Mouse (Mus musculus) heart, postnatal 0 days (tissue): ENCODE data around the gene Cryl1. TPM values are rescaled to one million over a fixed set of nuclear protein-coding genes. Genes with fewer than 3 reads are reported as not detected.

ENCODE experiments used
- ATAC-seq: fragments of 200-750 bp; cut with Nextera tagmentation; 2 replicates; pipeline ENCODE4 v1.8.0; 2017; ENCODE audit warnings: low read depth, moderate number of reproducible peaks, moderate library complexity; ENCODE audit not compliant: insufficient read depth
- DNase-seq: peaks from one replicate; pipeline ENCODE4 v3.0.0-alpha.2; 2016; ENCODE audit warnings: low spot score
- H3K27ac ChIP-seq: fragments of 300-500 bp; sonication (generic); 2 replicates; pipeline ENCODE4 v1.5.1; 2014; ENCODE audit warnings: low read depth, mild to moderate bottlenecking
- H3K27me3 ChIP-seq: fragments of 300-500 bp; sonication (generic); 2 replicates; pipeline ENCODE4 v1.6.1; 2014; ENCODE audit warnings: low read length, mixed read lengths; ENCODE audit not compliant: control insufficient read depth, insufficient read depth
- H3K36me3 ChIP-seq: fragments of 300-500 bp; sonication (generic); replicated peaks from 2 replicates; pipeline ENCODE4 v1.6.1; 2014; ENCODE audit warnings: low read length, mixed read lengths; ENCODE audit not compliant: control insufficient read depth, insufficient read depth
- H3K4me1 ChIP-seq: fragments of 300-500 bp; sonication (generic); 2 replicates; pipeline ENCODE4 v1.6.1; 2014; ENCODE audit warnings: antibody characterized with exemption; ENCODE audit not compliant: control insufficient read depth, insufficient read depth
- H3K4me2 ChIP-seq: fragments of 300-500 bp; sonication (generic); 2 replicates; pipeline ENCODE4 v1.6.1; 2014; ENCODE audit warnings: low read depth, mild to moderate bottlenecking, low read length, moderate library complexity
- H3K4me3 ChIP-seq: fragments of 300-500 bp; sonication (generic); 2 replicates; pipeline ENCODE4 v1.5.1; 2014; ENCODE audit warnings: low read depth, low read length
- H3K9ac ChIP-seq: fragments of 300-500 bp; sonication (generic); replicated peaks from 2 replicates; pipeline ENCODE4 v1.6.1; 2014; ENCODE audit warnings: low read depth, low read length, mixed read lengths
- H3K9me3 ChIP-seq: fragments of 300-500 bp; sonication (generic); replicated peaks from 2 replicates; pipeline ENCODE4 v1.6.1; 2016; ENCODE audit warnings: low read length; ENCODE audit not compliant: control insufficient read depth
- CTCF ChIP-seq: IDR thresholded peaks from 2 replicates; pipeline ENCODE4 v1.5.1; 2016; ENCODE audit warnings: antibody characterized with exemption, control low read depth, low read depth
- EP300 ChIP-seq: IDR thresholded peaks from 2 replicates; pipeline ENCODE4 v1.6.1; 2016; ENCODE audit warnings: antibody characterized with exemption, low read depth
- WGBS: fragments of 180-500 bp; shearing (Covaris S2); extraction: QIAGEN DNeasy Blood & Tissue Kit; methylation state at CpG from one replicate; pipeline ENCODE4 v1.1.7; 2014; 5-methylcytosine and 5-hydroxymethylcytosine counted together
- polyA plus RNA-seq: library from polyadenylated mRNA; unstranded; fragments of >200 nt; fragmentation: Nextera tagmentation; extraction: Ambion mirVana; gene quantifications from 2 replicates; pipeline ENCODE4 v1.2.1, GENCODE M21; 2015
- total RNA-seq: library from RNA; depleted of rRNA; stranded (reverse); fragments of >200 nt; gene quantifications from 2 replicates; pipeline ENCODE4 v1.2.3, GENCODE M21; 2014; ENCODE audit warnings: low replicate concordance

The Cryl1 gene
- total and polyA plus RNA-seq, 2 experiments from 2014 or later, result 1.6 to 10.5 TPM

- H3K4me2 ChIP-seq, result no peak overlapping the region
Observed at GRCm38 (mm10) chr14:57386758-57387561, 11.4 kb downstream of the Cryl1 start.

GRCm38 (mm10) chr14:57385667-57386066 lies 12.7 kb downstream of the Cryl1 start:
- TF ChIP-seq CTCF, result no peak
- TF ChIP-seq EP300, result no peak
- 59% methylated on average over 5 of the region's 5 CpGs for WGBS
- ATAC-seq, result no peak

More at GRCm38 (mm10) chr14:57386758-57387561, 11.4 kb downstream of the Cryl1 start:
- no peaks in the 10 kb centered on the region for H3K36me3 ChIP-seq
- no peak for DNase-seq
- H3K9ac ChIP-seq, result no peak overlapping the region
- no peaks in the 10 kb centered on the region for H3K9me3 ChIP-seq
- no peaks in the 10 kb centered on the region for H3K27me3 ChIP-seq
- no peak overlapping the region for H3K27ac ChIP-seq
- TF ChIP-seq CTCF, result no peak
- TF ChIP-seq EP300, result no peak
- WGBS, result 44% methylated on average over 14 of the region's 14 CpGs
- H3K4me1 ChIP-seq, result no peaks in the 10 kb centered on the region
- no peak overlapping the region for H3K4me3 ChIP-seq
- ATAC-seq, result no peak

DNA sequence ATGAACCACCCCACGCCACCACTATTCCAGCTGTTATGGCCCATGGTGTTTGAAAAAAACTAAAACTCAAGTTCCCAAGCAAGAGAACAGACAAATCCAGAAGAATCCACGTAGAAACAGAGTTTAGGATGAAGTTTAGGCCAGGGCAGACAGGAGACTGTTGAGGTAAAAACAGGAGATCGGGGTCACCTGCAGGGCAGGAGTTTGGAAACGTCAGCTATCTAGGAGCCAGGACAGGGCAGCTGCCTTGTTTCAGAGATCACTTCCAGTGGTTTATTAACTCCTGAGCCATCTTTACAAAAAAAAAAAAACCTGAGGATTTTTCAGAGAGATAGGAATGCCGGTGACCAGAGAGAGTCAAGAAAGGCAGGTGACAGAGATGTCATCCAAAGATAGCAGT lies 20.8 kb downstream of the Cryl1 start:
- Histone ChIP-seq H3K9me3 (no peaks in the 10 kb centered on the region), H3K27me3 (no peaks in the 10 kb centered on the region)
- TF ChIP-seq CTCF (no peak), EP300 (no peak)

More at GRCm38 (mm10) chr14:57385667-57386066, 12.7 kb downstream of the Cryl1 start:
- Histone ChIP-seq H3K4me3 (no peak overlapping the region), H3K4me1 (no peaks in the 10 kb centered on the region), H3K27me3 (no peaks in the 10 kb centered on the region), H3K27ac (no peak overlapping the region), H3K36me3 (no peaks in the 10 kb centered on the region), H3K4me2 (no peak overlapping the region), H3K9ac (no peak overlapping the region), H3K9me3 (no peaks in the 10 kb centered on the region)
- no peak for DNase-seq

GRCm38 (mm10) chr14:57376956-57377355 lies 21.4 kb downstream of the Cryl1 start:
- no peaks in the 10 kb centered on the region for H3K36me3 ChIP-seq
- ATAC-seq, result no peak

More for the DNA sequence above, 20.8 kb downstream of the Cryl1 start:
- Histone ChIP-seq H3K4me1 (no peaks in the 10 kb centered on the region), H3K9ac (no peak overlapping the region), H3K4me2 (no peak overlapping the region), H3K4me3 (no peak overlapping the region), H3K27ac (no peak overlapping the region), H3K36me3 (no peaks in the 10 kb centered on the region)
- ATAC-seq (no peak), DNase-seq (no peak)
- WGBS, result 70% methylated on average over 5 of the region's 5 CpGs

GRCm38 (mm10) chr14:57376016-57376415 lies 22.3 kb downstream of the Cryl1 start:
- Histone ChIP-seq H3K9me3 (no peaks in the 10 kb centered on the region), H3K4me1 (no peaks in the 10 kb centered on the region), H3K36me3 (no peaks in the 10 kb centered on the region), H3K9ac (no peak overlapping the region), H3K4me3 (no peak overlapping the region), H3K4me2 (no peak overlapping the region), H3K27ac (no peak overlapping the region), H3K27me3 (no peaks in the 10 kb centered on the region)
- TF ChIP-seq EP300, result no peak
- TF ChIP-seq CTCF, result no peak
- no peak for ATAC-seq
- 72% methylated on average over 8 of the region's 8 CpGs for WGBS
- no peak for DNase-seq

More at GRCm38 (mm10) chr14:57376956-57377355, 21.4 kb downstream of the Cryl1 start:
- no peak for TF ChIP-seq CTCF
- TF ChIP-seq EP300, result no peak
- DNase-seq, result no peak
- WGBS, result 72% methylated on average over 9 of the region's 9 CpGs
- Histone ChIP-seq H3K9ac (no peak overlapping the region), H3K4me2 (no peak overlapping the region), H3K9me3 (no peaks in the 10 kb centered on the region), H3K4me3 (no peak overlapping the region), H3K4me1 (no peaks in the 10 kb centered on the region), H3K27me3 (no peaks in the 10 kb centered on the region), H3K27ac (no peak overlapping the region)
